Mouse (Mus musculus) liver, embryonic 13.5 days (tissue): ENCODE results near the gene Ostn. TPM values are rescaled to one million over a fixed set of nuclear protein-coding genes. Genes with fewer than 3 reads are reported as not detected.

Experiments
- polyA plus RNA-seq: library from polyadenylated mRNA; unstranded; fragments of >200 nt; fragmentation: Nextera tagmentation; extraction: Ambion mirVana; gene quantifications from 2 replicates; pipeline ENCODE4 v1.2.1, GENCODE M21; 2015

The Ostn gene
- polyA plus RNA-seq, 1 experiment from 2014 or later = not detected

Other genes with a start within 250 kb of the Ostn start
- gene Uts2b, start 62.8 kb downstream of the Ostn start, polyA plus RNA-seq = not detected in 2 replicates
- gene Ccdc50, start 81.4 kb downstream of the Ostn start, polyA plus RNA-seq = 16.1 and 21.3 TPM in 2 replicates